Mouse (Mus musculus) layer of hippocampus, adult 9-11 months (tissue): ENCODE data around the gene Pbx1.

Experiments used
- DNase-seq: peaks from one replicate; pipeline ENCODE4 v3.0.0; 2022

Gene Pbx1

DNA sequence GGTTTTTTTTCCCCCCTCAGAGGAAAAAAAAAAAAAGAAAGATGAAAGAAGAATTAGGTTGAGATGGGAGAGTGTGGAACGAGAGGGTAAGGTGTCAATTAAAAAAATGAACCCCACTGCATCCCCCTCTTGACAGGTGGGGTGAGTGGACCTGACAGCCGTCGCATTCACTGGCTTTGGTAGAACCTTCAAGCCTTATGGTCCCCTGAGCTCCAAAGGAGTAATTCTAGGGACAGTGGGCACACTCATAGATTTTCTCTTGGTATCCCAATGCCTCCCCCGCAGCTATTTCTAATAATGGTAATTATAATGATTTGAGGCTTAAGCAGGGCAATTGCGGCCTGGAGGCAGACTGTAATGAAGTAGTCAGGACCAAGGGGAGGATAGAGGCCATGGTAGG, 167.0 kb downstream of the Pbx1 start:
- DNase-seq, result no peak

DNA sequence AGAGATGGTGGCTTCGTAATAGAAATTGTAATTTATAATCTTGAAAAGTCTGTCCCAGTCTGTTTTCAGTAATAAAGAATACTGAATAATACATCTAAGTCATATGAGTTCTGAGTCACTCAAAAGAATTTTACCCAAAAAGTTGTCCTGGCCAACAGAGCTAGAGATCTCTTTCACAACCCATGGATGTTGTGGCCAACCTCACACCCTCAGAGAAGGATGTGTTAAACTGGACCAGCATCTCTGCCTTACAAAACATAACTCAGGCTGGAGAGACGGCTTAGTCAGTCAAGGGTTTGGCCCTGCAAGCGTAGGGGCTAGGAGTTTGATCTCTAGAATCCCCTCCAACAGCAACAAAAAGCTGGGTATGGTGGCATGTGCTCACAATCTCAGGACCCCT, 171.7 kb downstream of the Pbx1 start:
- no peak for DNase-seq

DNA sequence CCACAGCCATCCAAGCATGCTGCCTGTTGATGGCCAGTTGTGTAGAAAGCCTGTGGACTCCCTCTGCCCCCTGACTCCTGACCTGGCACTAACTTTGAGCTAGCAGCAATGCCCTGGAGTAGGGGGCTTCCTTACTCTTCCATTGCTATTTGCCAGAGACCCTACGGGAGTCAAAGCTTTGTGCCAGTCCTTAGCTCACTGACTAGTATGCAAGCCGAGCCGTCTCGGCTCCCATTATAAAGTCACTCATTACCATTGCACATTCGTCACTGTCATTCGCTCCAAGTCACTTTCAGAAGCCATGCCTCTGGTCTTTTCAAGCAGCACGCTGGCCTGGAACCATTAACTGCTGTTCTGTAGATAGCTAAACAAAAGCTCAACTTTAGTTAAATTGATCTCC, 173.2 kb downstream of the Pbx1 start:
- DNase-seq, result no peak

DNA sequence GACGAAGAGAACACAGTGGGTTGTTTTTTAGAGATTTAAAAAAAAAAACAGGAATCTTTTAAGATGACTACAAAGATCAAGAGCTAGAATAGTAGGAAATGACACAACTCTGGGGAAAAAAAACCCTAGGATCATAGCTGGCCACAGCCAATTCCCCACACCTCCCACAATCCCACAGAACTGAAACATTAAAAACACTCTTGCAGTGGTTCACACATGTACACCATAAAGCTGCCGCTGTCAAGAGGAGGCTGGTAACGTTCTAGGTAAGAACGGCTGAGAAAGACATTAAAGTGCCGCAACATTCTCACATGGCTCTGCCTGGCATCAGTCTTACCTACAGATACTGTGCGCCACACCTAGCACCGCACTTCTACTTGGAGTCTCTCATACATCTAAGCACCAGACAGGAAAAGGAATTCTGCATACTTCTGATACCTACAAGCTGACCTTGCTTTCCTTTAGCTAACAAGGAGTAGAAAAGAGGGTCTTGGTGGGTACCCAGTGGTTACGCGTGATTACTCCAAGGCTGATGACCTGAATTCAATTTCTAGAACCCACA, 176.6 kb downstream of the Pbx1 start:
- DNase-seq, result no peak

DNA sequence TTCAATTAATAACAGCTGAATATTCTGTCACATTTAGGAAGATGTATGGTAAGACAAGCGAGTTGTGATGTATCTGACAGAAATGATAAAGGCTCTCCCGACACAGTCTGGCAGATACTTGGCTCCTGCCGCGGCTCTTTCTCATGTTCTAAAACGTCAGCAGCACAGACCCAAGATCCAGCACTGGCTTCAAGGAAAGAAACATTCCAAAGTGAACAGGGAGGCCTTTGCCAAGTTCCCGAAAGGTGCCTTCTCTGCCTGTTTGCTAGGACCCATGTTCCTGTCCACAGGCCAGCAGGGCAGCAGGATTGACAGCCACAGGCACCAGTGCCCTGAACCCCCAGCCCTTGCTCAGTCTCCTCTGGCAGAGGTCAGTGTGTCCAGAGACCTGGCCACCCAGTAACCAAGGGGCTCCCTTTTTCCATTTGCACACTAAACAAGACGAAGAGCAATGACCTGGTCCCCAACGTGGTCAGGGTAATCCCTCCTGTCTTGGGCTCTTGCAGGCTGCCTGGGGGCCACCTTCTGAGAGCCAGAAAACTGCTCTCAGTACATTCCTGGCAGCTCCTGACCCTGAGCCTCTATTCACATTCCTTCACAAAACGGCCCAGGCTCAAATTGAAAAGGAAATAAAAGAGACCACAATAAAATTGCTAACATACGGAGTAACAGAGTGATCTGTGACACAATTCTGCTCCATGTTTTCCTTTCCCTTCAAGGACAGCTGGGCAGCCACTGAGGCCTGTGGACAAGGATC, 184.9 kb downstream of the Pbx1 start:
- DNase-seq, result no peak

DNA sequence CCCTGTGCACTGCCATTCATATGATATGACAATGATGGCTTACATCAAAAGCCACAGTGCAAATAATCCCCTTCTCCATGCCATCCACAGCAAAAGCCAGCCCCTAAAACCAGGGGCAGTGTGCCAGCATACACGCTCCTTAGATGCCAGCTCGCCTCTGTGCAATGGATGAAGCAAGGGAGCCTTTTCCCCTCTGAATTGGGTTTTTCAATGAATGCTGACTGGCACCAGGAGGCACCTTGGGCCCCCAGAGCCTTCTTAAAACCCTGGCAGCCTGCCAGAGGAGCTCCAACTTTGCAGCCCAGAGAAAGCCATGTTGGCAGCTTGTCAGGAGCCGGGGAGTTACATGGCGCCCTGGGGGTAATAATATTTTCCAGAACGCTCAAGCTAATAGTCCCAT, 186.5 kb downstream of the Pbx1 start:
- DNase-seq, result no peak

DNA sequence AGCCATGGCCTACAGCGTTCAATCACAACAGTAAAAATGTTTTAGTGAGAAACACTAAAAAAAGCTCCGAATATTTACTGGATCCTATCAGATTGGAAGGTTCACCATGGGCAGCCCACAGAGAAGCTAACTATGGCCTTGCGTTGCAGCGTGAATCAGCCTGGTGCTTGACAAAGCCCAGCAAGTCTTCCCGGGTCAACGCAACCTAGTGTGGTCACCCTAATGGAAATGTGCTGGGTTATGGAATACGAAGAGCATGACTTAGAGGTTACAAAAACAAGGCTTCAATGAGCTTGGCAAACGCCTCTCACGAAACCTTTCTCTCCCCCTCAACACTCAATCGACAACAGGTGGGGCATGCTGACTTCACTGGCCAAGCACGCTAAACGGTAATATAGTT, 188.3 kb downstream of the Pbx1 start:
- no peak for DNase-seq

DNA sequence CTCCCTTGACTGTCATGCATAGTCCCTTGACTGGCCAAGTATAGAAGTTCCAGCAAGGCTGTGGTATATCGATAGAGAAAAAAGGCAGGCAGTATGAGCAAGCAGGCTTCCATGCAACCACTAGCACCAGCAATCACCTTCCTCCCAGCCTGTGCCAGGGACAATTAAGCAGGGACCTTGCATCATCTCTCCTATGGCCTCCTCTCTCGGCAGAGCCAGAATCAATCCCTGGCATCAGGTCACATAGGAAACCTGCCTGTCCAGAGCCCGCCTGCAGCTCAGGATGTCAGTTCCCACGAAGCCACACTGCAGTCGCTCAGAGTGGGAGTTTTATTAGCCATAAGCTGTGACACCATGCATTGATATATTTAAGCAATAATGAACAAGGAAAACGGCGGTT, 189.0 kb downstream of the Pbx1 start:
- DNase-seq, result no peak

DNA sequence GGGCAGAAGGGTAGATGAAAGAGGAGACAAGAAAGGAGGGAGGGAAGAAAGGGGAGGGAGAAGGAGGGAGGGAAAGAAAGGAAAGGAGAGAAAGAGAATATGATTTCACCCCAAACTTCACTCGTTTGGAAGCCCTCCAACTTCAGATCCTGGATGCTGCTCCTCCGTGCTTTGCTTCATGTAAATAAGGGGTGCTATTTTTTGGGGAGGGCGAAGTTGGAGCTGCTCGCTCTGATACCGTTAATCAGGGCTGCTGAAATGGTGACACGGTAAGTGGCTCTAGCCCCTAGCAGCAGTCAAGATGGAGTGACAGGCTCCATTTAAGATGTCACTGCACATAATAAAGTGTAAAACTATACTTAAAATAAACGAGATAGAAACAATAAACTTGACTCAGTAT, 190.8 kb downstream of the Pbx1 start:
- no peak for DNase-seq

DNA sequence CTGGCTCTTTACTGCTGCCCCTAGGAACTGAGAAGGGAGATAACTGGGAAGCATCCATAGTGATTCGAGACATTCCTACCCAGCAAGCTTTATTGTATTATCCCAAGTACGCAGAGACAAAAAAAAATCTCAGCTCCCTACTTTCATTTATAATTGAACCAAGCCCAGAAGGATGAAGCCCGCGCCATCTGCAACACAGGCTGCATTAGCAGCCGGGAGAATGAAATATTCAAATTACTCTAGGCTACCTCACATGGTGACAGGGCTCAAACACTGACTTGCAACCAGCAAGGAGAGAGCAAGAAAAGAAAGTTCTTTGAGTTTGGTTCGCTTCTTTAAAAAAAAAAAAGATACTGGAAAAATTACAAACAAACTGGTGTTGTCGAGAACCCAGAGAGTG, 191.2 kb downstream of the Pbx1 start:
- DNase-seq, result peak; percentile 80

DNA sequence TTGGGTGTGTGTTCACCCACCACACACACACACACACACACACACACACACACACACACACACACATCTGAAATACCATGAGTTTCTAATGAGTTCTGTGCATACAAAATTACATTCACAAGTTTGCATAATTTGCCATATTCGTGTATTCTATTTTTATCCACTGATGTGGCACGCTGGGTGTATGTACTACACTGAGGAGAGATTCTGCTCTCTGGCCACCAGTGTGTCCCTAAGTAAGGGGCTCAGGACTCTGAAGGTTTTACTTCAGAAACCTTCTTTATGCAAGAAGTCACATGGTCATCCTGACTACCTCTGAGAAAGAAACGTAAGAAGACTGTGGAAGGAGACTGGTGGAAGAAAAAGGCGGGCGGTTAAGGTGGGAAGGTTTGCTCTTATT, 191.7 kb downstream of the Pbx1 start:
- DNase-seq, result no peak

DNA sequence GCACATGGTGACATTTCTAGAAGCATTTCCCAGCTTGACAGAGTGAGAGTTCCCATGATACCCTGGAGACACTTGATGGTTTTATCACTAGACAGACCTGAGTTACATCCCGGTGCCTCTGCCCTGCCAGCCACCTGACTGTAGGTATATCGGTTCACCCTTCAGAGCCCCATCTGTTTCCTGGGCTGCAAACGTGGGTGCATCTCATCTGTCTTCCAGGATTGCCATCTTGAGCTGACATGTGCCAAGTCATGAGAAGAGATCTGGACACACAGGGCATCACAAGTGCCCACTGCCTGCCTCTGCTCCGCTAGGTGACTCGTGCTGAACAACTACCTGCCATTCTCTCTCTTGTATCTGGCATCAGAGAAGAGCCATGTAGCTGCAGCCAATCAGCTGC, 196.0 kb downstream of the Pbx1 start:
- no peak for DNase-seq

DNA sequence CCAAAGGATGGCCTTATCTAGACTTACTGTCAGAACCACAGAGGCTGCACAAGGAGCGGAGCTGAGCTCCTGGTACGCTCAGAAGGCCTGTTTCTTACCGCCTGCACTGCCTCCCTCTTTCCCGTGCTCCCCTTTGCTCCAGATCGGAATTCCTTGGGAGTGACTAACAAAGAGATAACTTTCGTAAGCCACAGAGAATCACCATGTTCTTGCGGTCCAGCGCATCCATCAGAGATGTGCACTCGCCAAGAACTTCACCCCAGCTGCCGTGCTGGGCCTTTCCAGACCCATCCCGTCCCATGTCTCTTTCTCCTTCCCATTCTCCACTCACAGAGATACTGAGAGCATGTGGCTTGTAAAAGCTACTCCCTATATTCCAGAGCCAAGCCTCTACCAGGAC, 197.7 kb downstream of the Pbx1 start:
- no peak for DNase-seq

DNA sequence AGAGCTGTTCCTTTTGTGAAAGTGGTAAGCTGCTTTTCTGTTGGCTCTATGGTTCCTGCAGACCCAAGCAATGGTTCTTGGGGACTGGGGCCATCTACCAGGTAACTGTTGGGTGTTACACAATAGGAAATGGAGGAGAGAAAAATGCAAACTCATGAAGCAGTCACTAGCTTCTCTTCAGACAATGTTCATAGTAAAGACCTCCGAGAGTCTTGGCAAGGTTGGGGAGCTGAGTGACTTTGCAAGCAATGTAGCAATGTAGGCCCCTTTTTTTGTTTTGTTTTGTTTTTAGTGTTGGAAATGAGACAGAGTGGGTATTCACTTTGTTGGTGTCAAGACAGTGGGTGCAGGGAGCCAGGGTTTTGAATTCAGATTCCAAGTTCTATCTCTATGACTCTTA, 198.9 kb downstream of the Pbx1 start:
- no peak for DNase-seq

DNA sequence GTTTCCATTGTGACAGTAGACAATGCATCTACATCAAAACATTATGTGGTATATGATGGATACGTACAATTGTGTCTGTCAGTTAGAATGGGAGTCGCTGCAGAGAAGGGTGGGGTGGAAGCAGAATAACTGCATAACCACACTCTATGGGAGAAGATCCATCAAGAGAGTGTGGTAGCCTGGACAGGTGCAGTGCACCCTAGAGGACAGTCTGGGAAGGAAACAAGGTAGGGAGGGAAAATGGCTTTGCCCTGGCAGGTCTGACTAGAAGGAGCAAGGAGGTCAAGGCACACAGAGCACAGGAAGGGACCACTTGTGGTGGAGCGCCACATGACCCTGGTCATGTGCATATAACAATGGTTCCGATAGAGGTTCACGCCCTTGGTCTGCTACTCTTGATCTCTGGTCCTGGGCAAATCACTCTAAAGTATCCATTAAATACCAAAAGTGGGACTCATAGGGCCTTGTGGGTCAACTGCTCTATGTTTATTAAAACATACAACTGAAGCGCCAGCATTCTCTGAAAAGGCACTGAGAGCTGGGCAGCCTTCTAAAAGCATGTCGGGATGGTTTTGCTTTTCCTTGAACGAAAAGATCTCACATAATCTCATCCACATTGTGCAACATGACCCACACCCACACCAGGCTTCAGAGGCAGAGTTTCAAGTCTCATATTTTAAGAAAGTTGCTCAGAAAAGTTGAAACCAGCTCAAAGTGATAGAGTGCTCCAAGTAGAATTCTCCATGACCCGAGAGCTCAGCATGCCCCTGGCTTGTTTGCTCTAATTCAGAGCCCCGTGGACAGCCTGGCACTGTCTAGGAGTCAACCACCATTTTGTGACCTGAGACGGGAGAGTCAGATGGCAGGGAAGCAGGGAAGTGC, 200.3 kb downstream of the Pbx1 start:
- no peak for DNase-seq

DNA sequence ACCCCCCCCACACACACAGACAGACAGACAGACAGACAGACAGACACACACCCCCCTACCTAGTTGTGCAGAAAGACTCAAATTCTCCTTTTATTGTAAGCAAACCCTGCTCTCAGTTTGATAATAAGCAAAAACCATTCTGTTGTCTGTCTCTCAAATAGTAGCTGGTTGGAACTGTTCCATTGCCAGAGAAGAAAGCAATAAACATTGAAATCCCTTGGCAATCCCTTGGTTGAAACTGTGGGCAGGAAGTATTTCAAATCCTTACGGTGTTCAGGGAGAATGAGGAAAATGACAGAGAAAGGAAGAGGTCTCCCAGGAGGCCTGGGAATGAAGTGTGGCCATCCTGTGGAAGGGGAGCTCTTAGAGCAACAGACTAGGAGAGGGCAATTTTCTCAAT, 201.2 kb downstream of the Pbx1 start:
- no peak for DNase-seq

DNA sequence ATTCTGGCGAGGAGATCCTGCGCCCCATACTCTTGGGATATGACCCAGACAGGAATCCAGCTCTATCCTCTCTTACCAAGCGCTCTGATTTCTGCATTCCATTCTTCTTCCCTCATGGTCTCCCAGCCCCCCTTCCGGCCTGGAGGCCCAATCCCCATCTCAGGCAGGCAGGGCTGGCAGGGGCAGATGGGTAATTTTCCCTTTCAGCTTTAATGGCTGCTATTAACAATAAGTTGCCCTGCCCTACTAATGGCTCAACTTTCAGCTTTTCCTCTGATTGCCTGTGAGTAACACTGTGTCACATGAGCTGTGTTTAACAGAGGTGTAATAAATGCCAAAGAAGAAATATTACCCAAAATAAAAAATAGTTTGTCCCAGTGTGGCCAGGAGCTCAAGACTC, 201.9 kb downstream of the Pbx1 start:
- DNase-seq, result no peak

DNA sequence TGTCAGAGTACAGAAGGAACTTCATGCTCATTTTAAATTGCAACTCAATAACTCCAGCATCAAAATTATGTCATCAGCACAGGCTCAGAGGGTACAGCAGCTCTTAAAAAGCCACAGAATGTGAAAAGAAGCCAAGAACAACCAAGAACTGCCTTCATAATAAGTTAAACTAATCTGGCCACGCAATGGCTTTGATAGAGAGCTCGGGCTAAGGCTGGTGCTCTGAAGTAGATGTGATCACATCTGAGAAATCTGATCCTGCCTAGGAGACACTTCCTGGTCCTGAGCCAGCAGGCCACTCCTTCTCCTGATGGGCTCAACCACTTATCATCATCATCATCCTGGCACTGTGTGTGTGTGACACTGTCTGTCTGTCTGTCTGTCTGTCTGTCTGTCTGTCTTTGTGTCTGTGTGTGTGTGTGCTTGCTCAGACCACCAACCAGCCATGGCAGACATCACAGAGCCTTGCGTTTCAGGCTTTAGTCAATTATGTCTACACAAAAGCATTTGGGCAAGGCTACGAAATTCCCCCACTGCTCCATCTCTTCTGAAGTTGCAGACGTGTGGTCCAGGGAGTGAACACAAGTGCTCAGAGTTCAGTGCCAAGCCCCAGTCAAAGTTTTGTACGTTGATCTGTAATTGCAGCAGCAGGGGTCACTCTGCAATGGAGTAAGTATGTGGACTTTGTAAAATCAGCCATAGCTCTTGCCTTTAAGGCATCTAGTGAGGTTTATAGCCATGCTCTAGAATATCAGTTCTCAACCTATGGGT, 203.1 kb downstream of the Pbx1 start:
- no peak for DNase-seq

DNA sequence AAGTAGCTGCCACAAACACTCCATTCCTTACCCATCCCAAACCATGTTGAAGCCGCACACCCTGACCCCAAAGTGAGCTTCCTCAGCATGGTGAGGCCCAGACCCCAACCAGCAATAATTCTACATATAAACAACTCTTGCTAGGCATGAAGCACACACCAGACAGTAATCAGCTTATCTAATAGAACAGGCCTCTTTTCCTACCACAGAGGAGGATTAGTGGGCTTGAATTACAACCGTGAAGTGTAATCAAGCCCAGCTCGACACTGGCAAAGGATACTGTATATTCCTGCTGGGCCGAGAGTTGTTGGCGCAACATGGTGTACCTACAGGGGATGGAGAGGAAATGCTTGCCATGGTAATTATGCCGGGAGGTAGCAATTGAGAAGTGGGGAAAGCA, 205.9 kb downstream of the Pbx1 start:
- no peak for DNase-seq

DNA sequence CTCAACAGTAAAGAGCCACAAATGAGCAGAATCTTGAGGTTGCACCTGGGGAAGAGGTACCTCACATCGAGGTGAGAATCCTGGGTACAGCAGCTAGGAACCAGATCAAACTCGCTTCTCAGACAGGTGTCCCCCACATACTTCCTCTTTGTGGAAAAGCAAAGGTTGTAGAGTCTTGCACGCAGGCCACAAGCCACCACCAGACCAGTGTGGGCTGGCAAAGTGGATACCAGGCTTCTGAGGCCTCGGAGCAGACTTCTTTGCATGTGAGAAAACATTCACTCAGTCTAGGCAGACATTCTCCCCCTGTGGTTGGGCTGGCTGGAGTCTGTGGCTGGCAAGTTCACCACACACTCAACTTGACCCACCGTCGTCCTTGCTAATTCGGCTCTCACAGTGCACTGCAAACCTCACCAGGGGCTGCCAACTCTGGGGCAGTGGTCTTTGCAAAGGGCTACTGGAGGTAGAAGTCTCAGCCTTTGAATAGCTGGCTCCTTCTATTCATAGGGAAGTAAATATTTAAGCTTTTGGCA, 206.4 kb downstream of the Pbx1 start:
- DNase-seq, result no peak

DNA sequence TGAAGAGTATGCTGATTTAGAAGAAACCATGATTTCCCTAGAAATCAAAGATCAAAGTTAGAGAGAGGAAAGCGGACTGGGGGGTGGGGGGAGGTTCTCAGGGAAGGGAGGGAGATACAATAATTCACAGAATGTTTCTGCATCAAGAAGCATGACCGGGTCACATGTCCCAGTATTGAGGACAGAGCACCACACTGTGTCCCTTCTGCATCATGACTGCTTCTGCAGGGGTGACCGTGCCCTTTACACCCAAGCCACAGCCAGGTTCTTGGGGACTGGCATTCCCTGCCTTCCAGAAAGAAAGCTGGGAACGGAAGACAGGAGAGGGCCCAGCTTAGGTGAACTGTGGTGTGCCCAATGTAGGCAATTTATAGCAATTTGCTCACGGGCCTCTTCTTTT, 207.9 kb downstream of the Pbx1 start:
- DNase-seq, result no peak

DNA sequence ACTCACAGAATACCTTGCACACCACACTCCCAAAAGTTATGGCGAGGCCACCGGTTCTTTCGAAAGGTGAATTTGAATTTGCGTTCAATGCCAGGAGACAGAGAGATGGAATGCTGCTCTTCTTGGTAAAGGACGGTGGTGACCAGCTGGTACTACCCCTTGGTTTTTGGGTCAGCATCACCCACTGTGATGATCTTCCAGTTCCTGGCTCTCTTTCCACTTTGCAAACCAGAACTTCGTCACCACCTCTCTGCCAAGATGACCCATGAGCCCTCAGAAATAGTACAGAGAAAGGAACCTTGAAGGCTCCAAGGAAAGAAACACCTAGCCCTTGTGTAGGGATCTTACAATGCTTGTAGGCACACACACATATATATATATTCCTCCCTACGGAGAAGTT, 209.3 kb downstream of the Pbx1 start:
- DNase-seq, result no peak

DNA sequence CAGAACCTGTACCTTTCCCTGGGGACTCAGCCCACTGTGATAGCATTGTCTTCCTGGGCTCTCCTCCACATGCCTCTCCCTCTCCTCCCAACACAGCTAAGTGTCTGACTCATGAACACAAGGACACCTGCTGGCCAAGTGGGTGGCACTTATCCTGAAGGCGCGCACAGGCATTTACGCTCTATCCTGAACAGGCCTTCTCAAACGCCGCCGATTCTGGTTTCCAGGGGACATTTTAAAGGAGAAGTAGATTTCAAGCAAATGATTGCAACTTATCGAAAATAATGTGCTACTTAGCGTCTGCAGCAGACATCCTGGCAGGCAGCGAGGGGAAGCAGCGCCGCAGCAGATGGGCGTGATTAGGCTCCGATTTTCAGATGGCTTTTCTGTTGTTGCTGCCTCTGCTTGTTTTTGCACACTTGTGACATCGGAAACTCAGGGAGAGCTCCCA, 211.0 kb downstream of the Pbx1 start:
- DNase-seq, result peak; percentile 73
